Mouse (Mus musculus): Measurements from ENCODE around the gene Hoxa11.

Hoxa11 gene

GRCm38 (mm10) chr6:52245757-52246142 lies at the start of gene Hoxa11:
Gene Hoxa11, minus strand, starts transcription at chr6:52245810.
- no peak for DNase-seq (ENCODE audit: low spot score in 2 of 2)

- no peak for DNase-seq (ENCODE audit: low spot score in 2 of 2)
These were observed 49.0 kb upstream of the Hoxa11 start for GRCm38 (mm10) chr6:52294616-52295015.

- DNase-seq (ENCODE audit: low spot score in 2 of 2): no peak
These were observed 46.7 kb upstream of the Hoxa11 start for GRCm38 (mm10) chr6:52292328-52292727.

- no peak for DNase-seq (ENCODE audit: low spot score in 2 of 2)
These were observed 45.6 kb upstream of the Hoxa11 start for GRCm38 (mm10) chr6:52291021-52291860.

- no peak for DNase-seq (ENCODE audit: low spot score in 2 of 2)
These were observed 44.6 kb upstream of the Hoxa11 start for GRCm38 (mm10) chr6:52290186-52290585.

GRCm38 (mm10) chr6:52283896-52284295 lies 38.3 kb upstream of the Hoxa11 start:
- DNase-seq (ENCODE audit: low spot score in 2 of 2): no peak

GRCm38 (mm10) chr6:52281084-52281483 lies 35.5 kb upstream of the Hoxa11 start:
- DNase-seq (ENCODE audit: low spot score in 2 of 2): no peak

GRCm38 (mm10) chr6:52276920-52277319 lies 31.3 kb upstream of the Hoxa11 start:
- DNase-seq (ENCODE audit: low spot score in 2 of 2): no peak

GRCm38 (mm10) chr6:52276382-52276781 lies 30.8 kb upstream of the Hoxa11 start:
- no peak for DNase-seq (ENCODE audit: low spot score in 2 of 2)

GRCm38 (mm10) chr6:52275563-52276280 lies 30.1 kb upstream of the Hoxa11 start:
- DNase-seq (ENCODE audit: low spot score in 2 of 2): no peak

GRCm38 (mm10) chr6:52274576-52274975 lies 29.0 kb upstream of the Hoxa11 start:
- no peak for DNase-seq (ENCODE audit: low spot score in 2 of 2)

- DNase-seq (ENCODE audit: low spot score in 2 of 2): no peak
These were observed 28.2 kb upstream of the Hoxa11 start for GRCm38 (mm10) chr6:52273656-52274280.

GRCm38 (mm10) chr6:52272766-52273655 lies 27.4 kb upstream of the Hoxa11 start:
- DNase-seq (ENCODE audit: low spot score in 2 of 2): no peak

- DNase-seq (ENCODE audit: low spot score in 2 of 2): peak in 1 of 2 experiments; percentile 34
These were observed 25.2 kb upstream of the Hoxa11 start for GRCm38 (mm10) chr6:52270494-52271480.

GRCm38 (mm10) chr6:52268756-52269155 lies 23.1 kb upstream of the Hoxa11 start:
- DNase-seq (ENCODE audit: low spot score in 2 of 2): no peak

- no peak for DNase-seq (ENCODE audit: low spot score in 2 of 2)
These were observed 22.7 kb upstream of the Hoxa11 start for GRCm38 (mm10) chr6:52268341-52268740.

GRCm38 (mm10) chr6:52267691-52268090 lies 22.1 kb upstream of the Hoxa11 start:
- DNase-seq (ENCODE audit: low spot score in 2 of 2): no peak

GRCm38 (mm10) chr6:52267221-52267620 lies 21.6 kb upstream of the Hoxa11 start:
- no peak for DNase-seq (ENCODE audit: low spot score in 2 of 2)

GRCm38 (mm10) chr6:52266666-52266985 lies 21.0 kb upstream of the Hoxa11 start:
- DNase-seq (ENCODE audit: low spot score in 2 of 2): no peak

- no peak for DNase-seq (ENCODE audit: low spot score in 2 of 2)
These were observed 20.5 kb upstream of the Hoxa11 start for GRCm38 (mm10) chr6:52265913-52266665.

All from natural killer cell, adult 2 months (primary cell).